Mouse (Mus musculus): Measurements from ENCODE around the gene Epha8. TPM values are rescaled to one million over a fixed set of nuclear protein-coding genes. Genes with fewer than 3 reads are reported as not detected.

Gene Epha8
- total and polyA plus RNA-seq, 3 experiments, result not detected

GRCm38 (mm10) chr4:136964990-136965421 is 8.4 kb upstream of the Epha8 start:
- Histone ChIP-seq H3K27ac (ENCODE audit: insufficient read depth, low read depth) (no peak overlapping the region), H3K27me3 (replicated peaks) (peaks cover 87% of the 10 kb centered on the region), H3K79me2 (replicated peaks; ENCODE audit: control insufficient read depth, extremely low read depth, insufficient read depth, poor library complexity, severe bottlenecking) (no peaks in the 10 kb centered on the region), H3K9ac (ENCODE audit: insufficient read depth, low read depth) (no peak overlapping the region), H3K36me3 (replicated peaks in 1 of 2; ENCODE audit: control insufficient read depth in 1 of 2, insufficient read depth in 1 of 2, low read length in 1 of 2) (no peaks in the 10 kb centered on the region), H3K4me1 (ENCODE audit: control insufficient read depth in 1 of 2, insufficient read depth in 2 of 2) (peaks cover 19 to 36% of the 10 kb centered on the region in 2 experiments), H3K4me3 (replicated peaks in 1 of 3; ENCODE audit: low read depth in 2 of 3, low read length in 2 of 3, poor library complexity in 1 of 3) (no peak overlapping the region), H3K9me3 (replicated peaks; ENCODE audit: low read length) (peaks cover 5% of the 10 kb centered on the region), H3K4me2 (ENCODE audit: insufficient read depth, low read depth, poor library complexity, severe bottlenecking) (no peak overlapping the region)
- in situ Hi-C loops (cut with MboI; ENCODE audit: low pct_ligation_motif_present, low pct_unique_long_range_greater_than_20kb, low sequenced_read_pairs), result loop anchor here (5.0 kb wide), 1 partner anchor 33 kb away; no protein-coding TSS in a partner anchor
- TF ChIP-seq NRF1 (IDR thresholded peaks at IDR 0.05; ENCODE audit: low read depth, low read length) (no peak), ZKSCAN1 (IDR thresholded peaks at IDR 0.05; ENCODE audit: borderline replicate concordance, low read depth, low read length) (no peak), IRF4 (IDR thresholded peaks at IDR 0.05; ENCODE audit: low read depth, low read length) (no peak), RAD21 (IDR thresholded peaks at IDR 0.05; ENCODE audit: low read depth, low read length) (no peak), MYC (IDR thresholded peaks at IDR 0.05; ENCODE audit: low read depth, low read length) (no peak), TCF12 (IDR thresholded peaks at IDR 0.05; ENCODE audit: low read depth, low read length) (no peak), KAT2A (IDR thresholded peaks at IDR 0.05; ENCODE audit: insufficient replicate concordance, low read length) (no peak), MXI1 (IDR thresholded peaks at IDR 0.05; ENCODE audit: low read depth, low read length) (no peak), HCFC1 (IDR thresholded peaks at IDR 0.05; ENCODE audit: low read depth, low read length) (no peak), ZMIZ1 (IDR thresholded peaks at IDR 0.05; ENCODE audit: low read depth, low read length) (no peak), USF2 (conservative IDR thresholded peaks at IDR 0.05; ENCODE audit: low read depth, low read length) (no peak), CHD2 (IDR thresholded peaks at IDR 0.05; ENCODE audit: low read length) (no peak), MAZ (IDR thresholded peaks at IDR 0.05; ENCODE audit: low read depth, low read length) (no peak), JUND (conservative IDR thresholded peaks at IDR 0.05; ENCODE audit: low read depth, low read length) (no peak), EP300 (IDR thresholded peaks at IDR 0.05; ENCODE audit: low read length) (no peak), MAFK (IDR thresholded peaks at IDR 0.05; ENCODE audit: insufficient replicate concordance, low read length) (no peak)
- no peak for DNase-seq (ENCODE audit: extremely low read depth)
- dilution Hi-C loops (cut with MboI; ENCODE audit: extremely low pct_ligation_motif_present, extremely low pct_unique_long_range_greater_than_20kb, low sequenced_read_pairs), result no loop called here

DNA sequence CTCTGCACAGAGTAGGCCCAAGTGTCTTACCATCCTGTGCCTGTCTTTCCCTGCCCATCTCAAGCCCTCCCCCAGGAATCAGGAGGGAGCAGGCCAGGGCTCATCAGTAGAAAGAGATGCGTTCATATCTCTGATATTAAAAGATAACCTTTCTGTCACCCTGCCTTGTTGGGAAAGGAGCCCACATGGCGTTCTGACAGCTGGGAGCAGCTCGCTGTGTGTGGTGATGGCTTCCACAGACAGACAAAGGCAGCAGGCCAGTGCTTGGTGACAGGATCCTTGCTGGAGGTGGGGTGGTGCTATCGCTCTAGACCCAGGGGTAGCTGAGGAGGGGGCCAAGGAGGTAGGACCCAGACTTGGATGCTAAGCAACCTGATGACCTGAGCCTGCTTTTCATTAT is 5.8 kb upstream of the Epha8 start:
- H3K4me1 ChIP-seq (ENCODE audit: control insufficient read depth in 1 of 2, insufficient read depth in 2 of 2), result peaks cover 15 to 16% of the 10 kb centered on the region in 2 experiments
- no peaks in the 10 kb centered on the region for H3K79me2 ChIP-seq (replicated peaks; ENCODE audit: control insufficient read depth, extremely low read depth, insufficient read depth, poor library complexity, severe bottlenecking)
- H3K9me3 ChIP-seq (replicated peaks; ENCODE audit: low read length), result no peaks in the 10 kb centered on the region
- peaks cover 92% of the 10 kb centered on the region for H3K27me3 ChIP-seq (replicated peaks)
- DNase-seq (ENCODE audit: extremely low read depth), result no peak
- H3K4me2 ChIP-seq (ENCODE audit: insufficient read depth, low read depth, poor library complexity, severe bottlenecking), result no peak overlapping the region
- dilution Hi-C loops (cut with MboI; ENCODE audit: extremely low pct_ligation_motif_present, extremely low pct_unique_long_range_greater_than_20kb, low sequenced_read_pairs), result no loop called here
- TF ChIP-seq E2F4 (IDR thresholded peaks at IDR 0.05; ENCODE audit: insufficient replicate concordance, low read depth, low read length) (no peak), RCOR1 (conservative IDR thresholded peaks at IDR 0.05; ENCODE audit: low read depth, low read length) (no peak), CHD1 (IDR thresholded peaks at IDR 0.05; ENCODE audit: low read depth, low read length) (no peak), HCFC1 (IDR thresholded peaks at IDR 0.05; ENCODE audit: low read depth, low read length) (no peak), GABPA (IDR thresholded peaks at IDR 0.05; ENCODE audit: insufficient replicate concordance, low read depth, low read length) (no peak), MXI1 (IDR thresholded peaks at IDR 0.05; ENCODE audit: low read depth, low read length) (no peak), EP300 (IDR thresholded peaks at IDR 0.05; ENCODE audit: low read length) (no peak), CHD2 (IDR thresholded peaks at IDR 0.05; ENCODE audit: low read length) (no peak), UBTF (IDR thresholded peaks at IDR 0.05; ENCODE audit: low read depth, low read length) (no peak), JUN (IDR thresholded peaks at IDR 0.05; ENCODE audit: insufficient read depth, low read depth, low read length) (no peak), POLR2A (IDR thresholded peaks at IDR 0.05; ENCODE audit: low read depth, low read length) (no peak), ETS1 (conservative IDR thresholded peaks at IDR 0.05; ENCODE audit: low read depth, low read length) (no peak), IRF4 (IDR thresholded peaks at IDR 0.05; ENCODE audit: low read depth, low read length) (no peak), SIN3A (IDR thresholded peaks at IDR 0.05; ENCODE audit: low read length) (no peak), MAFK (IDR thresholded peaks at IDR 0.05; ENCODE audit: insufficient replicate concordance, low read length) (no peak), USF1 (IDR thresholded peaks at IDR 0.05; ENCODE audit: low read depth, low read length) (no peak)
- no peaks in the 10 kb centered on the region for H3K36me3 ChIP-seq (replicated peaks in 1 of 2; ENCODE audit: control insufficient read depth in 1 of 2, insufficient read depth in 1 of 2, low read length in 1 of 2)
- in situ Hi-C loops (cut with MboI; ENCODE audit: low pct_ligation_motif_present, low pct_unique_long_range_greater_than_20kb, low sequenced_read_pairs), result no loop called here
- no peak overlapping the region for H3K9ac ChIP-seq (ENCODE audit: insufficient read depth, low read depth)
- no peak overlapping the region for H3K27ac ChIP-seq (ENCODE audit: insufficient read depth, low read depth)
- no peak overlapping the region for H3K4me3 ChIP-seq (replicated peaks in 1 of 3; ENCODE audit: low read depth in 2 of 3, low read length in 2 of 3, poor library complexity in 1 of 3)
